Mouse (Mus musculus) hindbrain, embryonic 11.5 days (tissue): ENCODE results near the gene Fam214a. TPM values are rescaled to one million over a fixed set of nuclear protein-coding genes. Genes with fewer than 3 reads are reported as not detected.
A peak's percentile ranks its signal among the peaks of the same experiment; 100 is the strongest.

Experiments used
- ATAC-seq: fragments of 200-750 bp; cut with Nextera tagmentation; 2 replicates; pipeline ENCODE4 v1.8.0; 2017; ENCODE audit warnings: mild to moderate bottlenecking, moderate TSS enrichment, moderate library complexity; ENCODE audit not compliant: low FRiP score
- DNase-seq: peaks from one replicate; pipeline ENCODE4 v3.0.0-alpha.2; 2015; ENCODE audit warnings: low spot score
- H3K27ac ChIP-seq: fragments of 300-500 bp; sonication (generic); 2 replicates; pipeline ENCODE4 v1.5.1; 2014; ENCODE audit warnings: mild to moderate bottlenecking, low read depth, low read length
- H3K27me3 ChIP-seq: fragments of 300-500 bp; sonication (generic); 2 replicates; pipeline ENCODE4 v1.6.1; 2014; ENCODE audit warnings: mild to moderate bottlenecking, low read length, moderate library complexity, mixed read lengths; ENCODE audit not compliant: control insufficient read depth, insufficient read depth
- H3K36me3 ChIP-seq: fragments of 300-500 bp; sonication (generic); 2 replicates; pipeline ENCODE4 v1.6.1; 2014; ENCODE audit warnings: mild to moderate bottlenecking, low read length, moderate library complexity, mixed read lengths; ENCODE audit not compliant: control insufficient read depth, insufficient read depth
- H3K4me1 ChIP-seq: fragments of 300-500 bp; sonication (generic); replicated peaks from 2 replicates; pipeline ENCODE4 v1.6.1; 2014; ENCODE audit warnings: low read length, mixed read lengths; ENCODE audit not compliant: control insufficient read depth, insufficient read depth
- H3K4me2 ChIP-seq: fragments of 300-500 bp; sonication (generic); replicated peaks from 2 replicates; pipeline ENCODE4 v1.6.1; 2014; ENCODE audit warnings: mild to moderate bottlenecking, low read depth, low read length
- H3K4me3 ChIP-seq: fragments of 300-500 bp; sonication (generic); 2 replicates; pipeline ENCODE4 v1.5.1; 2014; ENCODE audit warnings: low read depth, low read length
- H3K9ac ChIP-seq: fragments of 300-500 bp; sonication (generic); 2 replicates; pipeline ENCODE4 v1.6.1; 2014; ENCODE audit warnings: low read depth, low read length
- H3K9me3 ChIP-seq: fragments of 300-500 bp; sonication (generic); 2 replicates; pipeline ENCODE4 v1.6.1; 2016; ENCODE audit warnings: low read length; ENCODE audit not compliant: control insufficient read depth
- WGBS: fragments of 180-500 bp; shearing (Covaris S2); extraction: QIAGEN DNeasy Blood & Tissue Kit; methylation state at CpG from one replicate; pipeline ENCODE4 v1.1.7; 2014; 5-methylcytosine and 5-hydroxymethylcytosine counted together
- polyA plus RNA-seq: library from polyadenylated mRNA; unstranded; fragments of >200 nt; fragmentation: Nextera tagmentation; extraction: Ambion mirVana; gene quantifications from 2 replicates; pipeline ENCODE4 v1.2.1, GENCODE M21; 2014

Fam214a gene
- polyA plus RNA-seq, 1 experiment from 2014 or later: 17.9 TPM

DNA sequence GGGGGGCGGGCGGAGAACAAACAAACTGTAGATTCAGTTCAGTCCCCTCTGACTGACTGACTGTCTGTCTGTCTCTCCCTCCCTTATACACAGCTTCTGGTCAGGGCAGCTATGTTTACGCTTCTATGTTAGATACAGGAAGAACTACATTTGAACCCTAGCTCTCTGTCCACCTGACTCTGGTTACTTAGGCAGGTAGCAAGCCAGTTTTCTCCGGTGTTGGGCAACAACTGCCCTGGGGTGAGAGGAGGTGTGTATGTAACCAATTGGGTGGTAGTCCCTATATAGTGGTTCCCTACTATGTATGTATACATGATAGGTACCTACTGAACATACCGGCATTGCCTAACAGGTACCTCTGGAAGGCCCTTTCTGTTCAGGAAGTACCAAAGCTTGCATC, 20.1 kb downstream of the Fam214a start:
- no peak overlapping the region for H3K4me3 ChIP-seq
- no peak overlapping the region for H3K9ac ChIP-seq
- H3K4me2 ChIP-seq: no peak overlapping the region
- no peak for DNase-seq
- H3K36me3 ChIP-seq: no peaks in the 10 kb centered on the region
- ATAC-seq: no peak
- H3K4me1 ChIP-seq: peaks cover 9% of the 10 kb centered on the region
- no peaks in the 10 kb centered on the region for H3K9me3 ChIP-seq
- no peaks in the 10 kb centered on the region for H3K27me3 ChIP-seq
- WGBS: 90% methylated on average over 5 of the region's 5 CpGs
- no peak overlapping the region for H3K27ac ChIP-seq

DNA sequence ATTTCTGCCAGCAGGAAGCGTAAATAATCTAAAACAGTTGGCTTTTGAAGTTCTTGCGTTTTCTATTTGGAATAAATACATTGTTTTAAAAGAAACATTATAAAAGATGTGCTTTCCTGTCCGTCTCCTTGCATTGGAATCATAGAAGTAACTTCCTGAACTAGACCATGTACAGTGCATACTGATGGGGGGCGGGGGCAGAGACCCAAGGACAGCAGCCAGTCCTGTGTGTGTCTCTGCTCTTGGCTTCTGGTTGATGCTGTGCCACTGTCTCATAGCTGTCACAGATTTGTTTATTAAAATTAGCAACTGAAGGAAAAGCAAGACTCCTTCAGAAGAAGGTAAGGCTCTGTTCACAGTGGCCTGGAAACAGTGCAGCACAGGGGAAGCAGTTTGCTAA, 20.5 kb downstream of the Fam214a start:
- H3K9ac ChIP-seq: no peak overlapping the region
- no peaks in the 10 kb centered on the region for H3K9me3 ChIP-seq
- no peak overlapping the region for H3K27ac ChIP-seq
- H3K36me3 ChIP-seq: no peaks in the 10 kb centered on the region
- no peak overlapping the region for H3K4me3 ChIP-seq
- WGBS: 89% methylated on average over 4 of the region's 4 CpGs
- peaks cover 9% of the 10 kb centered on the region for H3K4me1 ChIP-seq
- no peaks in the 10 kb centered on the region for H3K27me3 ChIP-seq
- H3K4me2 ChIP-seq: no peak overlapping the region
- no peak for DNase-seq
- no peak for ATAC-seq

- Histone ChIP-seq H3K4me1 (peaks cover 9% of the 10 kb centered on the region), H3K27ac (peak overlapping the region; percentile 67), H3K4me3 (no peak overlapping the region), H3K9me3 (no peaks in the 10 kb centered on the region), H3K9ac (peak overlapping the region; percentile 33; the same call in 1 of the 2 replicates), H3K27me3 (no peaks in the 10 kb centered on the region), H3K36me3 (no peaks in the 10 kb centered on the region), H3K4me2 (peak overlapping the region; percentile 14; the same call in 1 of the 2 replicates)
- DNase-seq: peak; percentile 46
- ATAC-seq: no peak
- WGBS: 7% methylated on average over 11 of the region's 11 CpGs
These were observed 22.1 kb downstream of the Fam214a start for GRCm38 (mm10) chr9:74974758-74975157.

DNA sequence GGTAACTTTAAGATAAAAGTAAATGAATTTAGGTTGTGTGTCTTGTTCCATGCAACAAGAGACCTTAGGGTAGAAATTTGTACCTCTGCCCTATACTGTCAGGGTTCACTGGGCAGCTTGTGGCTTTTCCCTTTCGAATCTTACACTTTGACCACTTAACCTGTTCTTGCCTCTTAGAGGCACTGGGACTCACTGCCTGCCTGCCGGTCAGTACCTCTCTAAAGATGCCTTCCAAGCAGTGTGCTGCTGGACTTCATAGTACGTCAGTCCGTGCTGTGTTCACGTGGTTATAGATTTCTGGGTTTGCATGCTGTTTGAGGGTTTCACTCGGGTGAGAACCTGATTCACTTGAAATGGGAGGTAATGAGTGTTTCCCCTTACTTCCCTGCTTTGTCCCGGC, 22.7 kb downstream of the Fam214a start:
- 24% methylated on average over 7 of the region's 7 CpGs for WGBS
- peak; percentile 53 for ATAC-seq
- H3K4me1 ChIP-seq: peaks cover 9% of the 10 kb centered on the region
- peak overlapping the region; percentile 90 for H3K27ac ChIP-seq
- peak overlapping the region; percentile 53 for H3K4me2 ChIP-seq
- H3K4me3 ChIP-seq: peak overlapping the region; percentile 42
- no peaks in the 10 kb centered on the region for H3K27me3 ChIP-seq
- no peak for DNase-seq
- H3K36me3 ChIP-seq: no peaks in the 10 kb centered on the region
- H3K9ac ChIP-seq: peak overlapping the region; percentile 46; the same call in 1 of the 2 replicates
- no peaks in the 10 kb centered on the region for H3K9me3 ChIP-seq

DNA sequence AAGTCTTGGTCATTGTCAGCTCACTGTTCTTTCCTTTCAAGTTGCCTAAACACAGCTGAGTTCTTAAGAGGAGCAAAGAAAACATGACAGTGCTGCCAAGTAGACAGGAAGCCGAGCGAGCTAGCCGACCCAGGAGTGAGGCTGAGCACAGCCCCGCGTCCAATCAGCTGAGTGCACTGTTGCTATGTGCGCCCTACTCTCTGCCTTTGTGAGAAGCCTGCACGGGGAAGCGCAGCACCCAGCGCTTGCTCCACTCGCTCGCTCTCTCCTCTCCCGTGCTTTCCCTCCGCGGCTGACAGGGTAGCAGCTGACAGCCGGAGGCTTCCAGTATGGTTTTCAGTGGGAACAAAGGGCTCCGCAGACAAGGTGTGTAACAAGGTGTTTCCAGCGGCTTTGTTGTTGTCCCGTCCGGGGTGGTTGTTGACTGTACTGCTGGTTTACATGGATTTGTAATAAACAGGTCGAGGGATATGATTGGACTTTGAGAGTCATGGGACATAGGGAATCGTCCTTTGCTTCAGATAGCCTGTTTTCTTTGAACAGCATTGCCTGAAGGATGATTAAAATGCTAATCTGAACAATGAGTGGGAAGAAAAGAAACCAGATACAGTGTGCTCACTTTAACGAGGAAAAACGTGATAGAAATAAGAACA, 23.4 kb downstream of the Fam214a start:
- WGBS: under 1% methylated on average over 23 of the region's 23 CpGs
- ATAC-seq: peak; percentile 97

DNA sequence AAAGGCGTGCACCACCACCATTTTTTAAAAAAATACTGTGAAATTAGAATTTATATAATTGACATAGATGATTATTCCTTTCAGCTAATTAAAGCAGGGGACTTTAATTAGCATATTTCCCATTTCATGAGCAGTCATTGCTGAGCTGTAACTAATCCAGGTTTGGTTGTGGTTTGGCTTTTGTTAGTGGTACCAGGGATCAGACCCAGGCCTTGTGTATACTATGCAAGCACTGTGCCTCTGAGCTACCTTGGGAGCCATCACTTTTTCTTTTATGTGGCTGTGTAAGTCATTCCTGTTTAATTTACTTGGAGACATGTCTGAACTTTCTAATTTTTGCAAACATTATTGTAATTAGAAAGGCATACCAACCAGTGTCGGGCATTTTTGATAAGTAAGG, 24.6 kb downstream of the Fam214a start:
- DNase-seq (no peak), ATAC-seq (no peak)
- no peaks in the 10 kb centered on the region for H3K36me3 ChIP-seq
- no peaks in the 10 kb centered on the region for H3K27me3 ChIP-seq
- no peak overlapping the region for H3K9ac ChIP-seq
- no peaks in the 10 kb centered on the region for H3K9me3 ChIP-seq
- no peak overlapping the region for H3K4me3 ChIP-seq
- no peak overlapping the region for H3K4me2 ChIP-seq
- 92% methylated on average over 2 of the region's 2 CpGs for WGBS
- H3K4me1 ChIP-seq: peaks cover 9% of the 10 kb centered on the region
- H3K27ac ChIP-seq: no peak overlapping the region

More for the DNA sequence above, 23.4 kb downstream of the Fam214a start:
- peak overlapping the region; percentile 53 for H3K4me2 ChIP-seq
- peak overlapping the region; percentile 42 for H3K4me3 ChIP-seq
- peak overlapping the region; percentile 66 for H3K9ac ChIP-seq
- H3K4me1 ChIP-seq: peaks cover 9% of the 10 kb centered on the region
- peak; percentile 85 for DNase-seq
- H3K27ac ChIP-seq: peak overlapping the region; percentile 90
- no peaks in the 10 kb centered on the region for H3K9me3 ChIP-seq
- no peaks in the 10 kb centered on the region for H3K27me3 ChIP-seq
- H3K36me3 ChIP-seq: no peaks in the 10 kb centered on the region

DNA sequence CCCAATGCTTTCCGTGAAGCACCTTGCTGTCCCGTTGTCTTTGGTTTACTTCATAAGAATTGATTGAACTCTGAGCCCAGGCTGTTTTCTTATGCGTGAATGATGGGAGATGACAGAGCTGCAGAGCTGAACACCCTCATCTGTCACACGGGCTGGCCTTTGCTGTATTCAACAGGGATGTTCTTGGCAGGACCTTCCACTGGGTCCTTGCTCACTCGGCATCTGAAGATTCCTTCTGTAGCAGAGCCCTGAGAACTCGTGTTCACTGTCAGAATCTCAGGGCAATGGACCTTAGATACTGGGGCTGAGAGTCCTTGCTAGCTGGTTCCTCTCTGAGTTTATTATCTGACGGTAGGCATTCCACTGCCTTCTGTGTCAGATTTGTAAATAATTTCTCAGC, 25.3 kb downstream of the Fam214a start:
- whole genome bisulfite sequencing: 76% methylated on average over 7 of the region's 7 CpGs
- no peaks in the 10 kb centered on the region for H3K27me3 ChIP-seq
- no peak overlapping the region for H3K4me3 ChIP-seq
- DNase-seq (no peak), ATAC-seq (no peak)
- H3K27ac ChIP-seq: no peak overlapping the region
- no peak overlapping the region for H3K9ac ChIP-seq
- H3K4me2 ChIP-seq: no peak overlapping the region
- no peaks in the 10 kb centered on the region for H3K36me3 ChIP-seq
- H3K4me1 ChIP-seq: peaks cover 9% of the 10 kb centered on the region
- no peaks in the 10 kb centered on the region for H3K9me3 ChIP-seq

DNA sequence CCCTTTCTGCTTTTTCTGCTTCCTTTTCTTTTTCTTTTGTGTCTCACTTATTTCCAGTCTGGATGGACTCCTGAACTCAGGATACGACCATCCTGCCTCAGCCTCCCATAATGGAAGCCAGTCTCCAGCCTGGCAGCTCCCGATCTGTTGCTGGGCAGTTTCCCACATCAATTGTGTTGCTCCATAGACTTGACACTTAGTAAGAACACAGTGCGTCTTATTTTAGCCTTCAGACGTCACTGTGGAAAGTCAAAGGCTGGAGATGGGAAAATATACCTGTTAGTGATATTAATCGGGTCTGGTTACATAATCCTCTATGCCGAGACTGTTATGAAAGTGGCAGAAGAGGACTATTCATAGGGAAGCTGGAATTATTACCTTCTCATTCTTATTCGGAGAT, 26.2 kb downstream of the Fam214a start:
- Histone ChIP-seq H3K9me3 (no peaks in the 10 kb centered on the region), H3K9ac (no peak overlapping the region), H3K4me2 (no peak overlapping the region), H3K4me3 (no peak overlapping the region), H3K36me3 (no peaks in the 10 kb centered on the region), H3K27ac (no peak overlapping the region), H3K4me1 (peaks cover 9% of the 10 kb centered on the region), H3K27me3 (no peaks in the 10 kb centered on the region)
- 87% methylated on average over 7 of the region's 7 CpGs for WGBS
- ATAC-seq (no peak), DNase-seq (no peak)

- H3K27ac ChIP-seq: no peak overlapping the region
- H3K9me3 ChIP-seq: no peaks in the 10 kb centered on the region
These were observed 26.7 kb downstream of the Fam214a start for GRCm38 (mm10) chr9:74979371-74979770.

More at GRCm38 (mm10) chr9:74979371-74979770, 26.7 kb downstream of the Fam214a start:
- no peak overlapping the region for H3K9ac ChIP-seq
- DNase-seq: no peak
- no peak overlapping the region for H3K4me3 ChIP-seq
- WGBS: 92% methylated on average over 5 of the region's 5 CpGs
- H3K27me3 ChIP-seq: no peaks in the 10 kb centered on the region
- H3K36me3 ChIP-seq: no peaks in the 10 kb centered on the region
- no peak for ATAC-seq
- H3K4me2 ChIP-seq: no peak overlapping the region
- H3K4me1 ChIP-seq: peaks cover 9% of the 10 kb centered on the region
